Comparison of ENCODE assay signal across 11 mouse cellular contexts in the genomic region with DNA sequence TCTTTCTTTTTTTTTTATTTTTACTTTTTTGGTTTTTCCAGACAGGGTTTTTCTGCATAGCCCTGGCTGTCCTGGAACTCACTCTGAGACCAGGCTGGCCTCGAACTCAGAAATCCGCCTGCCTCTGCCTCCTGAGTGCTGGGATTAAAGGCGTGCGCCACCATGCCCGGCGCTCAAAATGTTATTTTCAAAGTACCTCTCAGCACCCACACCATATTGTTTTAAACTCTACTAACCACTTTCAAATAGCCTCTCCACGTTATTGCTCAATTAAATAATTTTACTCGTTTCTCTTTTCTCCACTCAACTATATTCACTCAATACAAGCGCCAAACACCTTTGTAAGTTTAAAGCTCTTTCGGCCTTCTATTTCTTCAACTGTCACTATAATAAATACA. TPM values are rescaled to one million over a fixed set of nuclear protein-coding genes. Genes with fewer than 3 reads are reported as not detected.
DNase-seq lines count a peak whose midpoint lies in the region; ATAC-seq and TF ChIP-seq lines count a peak whose summit lies in the region.
"Not testable (repeated sequence)": the region's sequence is repeated elsewhere in the genome, so short reads cannot be mapped to it uniquely, and the experiment has no call there.
"Had no signal": no experiment of that assay in that cellular context is flagged by ENCODE, and none has a peak within 500 bp of the region (broad histone marks: within the 10 kb centered on the region; RNA-seq: fewer than 3 reads in every experiment).

No protein-coding gene starts in this region.

- not testable (repeated sequence) for TF ChIP-seq POLR2A in myocyte (IDR thresholded peaks at IDR 0.05; ENCODE audit: insufficient read length, low read depth); thymus, adult 2 months (IDR thresholded peaks at IDR 0.05; ENCODE audit: control insufficient read depth, extremely low read depth, insufficient read depth, low read length, poor library complexity)

- peaks cover 27% of the 10 kb centered on the region for H3K4me1 ChIP-seq in G1E (ENCODE audit: insufficient read depth, low read depth, low read length)
- H3K4me1 ChIP-seq in embryonic facial prominence, embryonic 15.5 days; hindbrain, embryonic 16.5 days (ENCODE audit: control insufficient read depth, insufficient read depth, low read depth, low read length); limb, embryonic 11.5 days (ENCODE audit: control insufficient read depth, insufficient read depth, low read length); lung, embryonic 14.5 days (ENCODE audit: insufficient read depth); thymus, adult 2 months (replicated peaks; ENCODE audit: control insufficient read depth, insufficient read depth, low read length): not testable (repeated sequence)
- peaks cover 23% of the 10 kb centered on the region for H3K4me1 ChIP-seq in heart, embryonic 10.5 days

- not testable (repeated sequence) for H3K9me3 ChIP-seq in G1E (replicated peaks); embryonic facial prominence, embryonic 15.5 days (replicated peaks); heart, embryonic 10.5 days; hindbrain, embryonic 16.5 days (ENCODE audit: control insufficient read depth, low read length); limb, embryonic 11.5 days (ENCODE audit: control insufficient read depth, low read length); lung, embryonic 14.5 days (ENCODE audit: low read depth, low read length)

- not testable (repeated sequence) for DNase-seq in G1E (ENCODE audit: low spot score); heart, embryonic 10.5 days (ENCODE audit: low spot score); limb, embryonic 11.5 days (ENCODE audit: low spot score); lung, embryonic 14.5 days; thymus, adult 2 months

- peak overlapping the region; percentile 98 for H3K27ac ChIP-seq in embryonic facial prominence, embryonic 15.5 days (replicated peaks)
- H3K27ac ChIP-seq in heart, embryonic 10.5 days = peak overlapping the region; percentile 96
- peak overlapping the region; percentile 98 for H3K27ac ChIP-seq in hindbrain, embryonic 16.5 days (ENCODE audit: low read depth, low read length)
- H3K27ac ChIP-seq in limb, embryonic 11.5 days (replicated peaks; ENCODE audit: low read depth, low read length) = not testable (repeated sequence)
- H3K27ac ChIP-seq in lung, embryonic 14.5 days (ENCODE audit: low read depth) = peak overlapping the region; percentile 99
- H3K27ac ChIP-seq in thymus, adult 2 months (ENCODE audit: control insufficient read depth, insufficient read depth, low read length) = peak overlapping the region; percentile 26

- peak overlapping the region; percentile 93 for H3ac ChIP-seq in myocyte (ENCODE audit: control insufficient read depth, insufficient read length)

- not testable (repeated sequence) for ATAC-seq in G1E (ENCODE audit: extremely low read depth, insufficient number of reproducible peaks, low FRiP score, poor library complexity, severe bottlenecking); embryonic facial prominence, embryonic 15.5 days (ENCODE audit: insufficient number of reproducible peaks, low FRiP score, low TSS enrichment, low read depth); hindbrain, embryonic 16.5 days; limb, embryonic 11.5 days (ENCODE audit: insufficient number of reproducible peaks, low FRiP score, low TSS enrichment, low read depth); lung, embryonic 14.5 days (ENCODE audit: insufficient read depth)

- peak overlapping the region; percentile 98 for H3K4me3 ChIP-seq in G1E (ENCODE audit: low read depth, low read length)
- peak overlapping the region; percentile 87 for H3K4me3 ChIP-seq in embryonic facial prominence, embryonic 15.5 days (replicated peaks)
- H3K4me3 ChIP-seq in heart, embryonic 10.5 days = peak overlapping the region; percentile 97
- peak overlapping the region; percentile 86 for H3K4me3 ChIP-seq in hindbrain, embryonic 16.5 days (ENCODE audit: low read length)
- peak overlapping the region; percentile 95 for H3K4me3 ChIP-seq in limb, embryonic 11.5 days (ENCODE audit: low read depth, low read length)
- H3K4me3 ChIP-seq in lung, embryonic 14.5 days (ENCODE audit: low read depth, low read length) = peak overlapping the region; percentile 92
- peak overlapping the region; percentile 86 for H3K4me3 ChIP-seq in myocyte
- not testable (repeated sequence) for H3K4me3 ChIP-seq in thymus, adult 2 months (ENCODE audit: control insufficient read depth, insufficient read depth, low read length)

- WGBS in embryonic facial prominence, embryonic 15.5 days = 83% methylated on average over 10 of the region's 10 CpGs
- 73% methylated on average over 10 of the region's 10 CpGs for WGBS in heart, embryonic 10.5 days
- WGBS in hindbrain, embryonic 16.5 days = 83% methylated on average over 10 of the region's 10 CpGs
- 86% methylated on average over 10 of the region's 10 CpGs for WGBS in limb, embryonic 11.5 days
- WGBS in lung, embryonic 14.5 days = 77% methylated on average over 10 of the region's 10 CpGs
- 81% methylated on average over 10 of the region's 10 CpGs for whole genome bisulfite sequencing in thymus, adult 2 months

- peak overlapping the region; percentile 86 for H3K9ac ChIP-seq in embryonic facial prominence, embryonic 15.5 days
- peak overlapping the region; percentile 98 for H3K9ac ChIP-seq in hindbrain, embryonic 16.5 days (ENCODE audit: low read depth, low read length)
- H3K9ac ChIP-seq in limb, embryonic 11.5 days (ENCODE audit: low read length) = peak overlapping the region; percentile 96; the same call in 1 of the 2 replicates
- peak overlapping the region; percentile 97 for H3K9ac ChIP-seq in lung, embryonic 14.5 days

- H3K79me2 ChIP-seq in myocyte (ENCODE audit: control insufficient read depth, insufficient read depth) = peaks cover 36% of the 10 kb centered on the region

- TF ChIP-seq CTCF in G1E (IDR thresholded peaks at IDR 0.05; ENCODE audit: low read depth, low read length); lung, embryonic 14.5 days (IDR thresholded peaks at IDR 0.05; ENCODE audit: low read depth); thymus, adult 2 months (IDR thresholded peaks at IDR 0.05; ENCODE audit: borderline replicate concordance, control insufficient read depth, extremely low read depth, insufficient read depth, low read length, poor library complexity): not testable (repeated sequence)

- not testable (repeated sequence) for H3K36me3 ChIP-seq in G1E (replicated peaks); embryonic facial prominence, embryonic 15.5 days; heart, embryonic 10.5 days; hindbrain, embryonic 16.5 days (ENCODE audit: control insufficient read depth, insufficient read depth, low read length); limb, embryonic 11.5 days (ENCODE audit: control insufficient read depth, insufficient read depth, low read length); lung, embryonic 14.5 days (ENCODE audit: insufficient read depth); myocyte (ENCODE audit: control insufficient read depth, insufficient read depth); thymus, adult 2 months (ENCODE audit: control insufficient read depth, insufficient read depth, low read length)

- peak overlapping the region; percentile 57 for H3K4me2 ChIP-seq in embryonic facial prominence, embryonic 15.5 days (replicated peaks)
- H3K4me2 ChIP-seq in hindbrain, embryonic 16.5 days (ENCODE audit: low read length) = peak overlapping the region; percentile 73
- H3K4me2 ChIP-seq in limb, embryonic 11.5 days (ENCODE audit: low read depth, severe bottlenecking) = peak overlapping the region; percentile 66
- peak overlapping the region; percentile 82 for H3K4me2 ChIP-seq in lung, embryonic 14.5 days
- H3K4me2 ChIP-seq in myocyte (ENCODE audit: low read depth) = peak overlapping the region; percentile 97

- not testable (repeated sequence) for H3K27me3 ChIP-seq in G1E (ENCODE audit: insufficient read depth, low read length); embryonic facial prominence, embryonic 15.5 days; heart, embryonic 10.5 days (ENCODE audit: insufficient read depth, poor library complexity, severe bottlenecking); hindbrain, embryonic 16.5 days (replicated peaks; ENCODE audit: control insufficient read depth, insufficient read depth, low read length); limb, embryonic 11.5 days (ENCODE audit: control insufficient read depth, insufficient read depth, low read length); lung, embryonic 14.5 days (ENCODE audit: insufficient read depth, low read length); myocyte (ENCODE audit: control insufficient read depth, insufficient read depth, insufficient read length); thymus, adult 2 months (ENCODE audit: control insufficient read depth, insufficient read depth, low read length)

RNA-seq across cellular contexts. Expression of a gene that starts 0.9 kb away (rescaled TPM):
- 40.1 and 52.3 TPM in 2 replicates for total RNA-seq in G1E (2014; fragmentation: Nextera tagmentation)
- 61.6 and 64.6 TPM in 2 replicates for total RNA-seq in G1E (2017)
- polyA plus RNA-seq in G1E (2012) = 9.2 and 10.6 TPM in 2 replicates
- 142 and 154 TPM in 2 replicates for polyA plus RNA-seq in embryonic facial prominence, embryonic 15.5 days (2015; fragmentation: Nextera tagmentation; extraction: Ambion mirVana)
- 99.0 and 106 TPM in 2 replicates for polyA plus RNA-seq in heart, embryonic 10.5 days (2016; fragmentation: Nextera tagmentation; extraction: Ambion mirVana)
- polyA plus RNA-seq in hindbrain, embryonic 16.5 days (2015; fragmentation: Nextera tagmentation; extraction: Ambion mirVana) = 197 and 207 TPM in 2 replicates
- 75.6 and 80.5 TPM in 2 replicates for polyA plus RNA-seq in limb, embryonic 11.5 days (2014; fragmentation: Nextera tagmentation; extraction: Ambion mirVana)
- 83.0 and 91.2 TPM in 2 replicates for polyA plus RNA-seq in lung, embryonic 14.5 days (2014; fragmentation: Nextera tagmentation; extraction: Ambion mirVana)
- polyA plus RNA-seq in myocyte (2012; fragmentation: generic; extraction: Trizol) = 83.3 TPM
- polyA plus RNA-seq in thymus, adult 2 months (2012; rRNA removed) = 101 and 110 TPM in 2 replicates

RNA-seq across cellular contexts. Expression of a gene that starts 1.0 kb away (rescaled TPM):
- total RNA-seq in G1E (2014; fragmentation: Nextera tagmentation) (128 and 149 TPM in 2 replicates), G1E (2017) (31.5 and 42.8 TPM in 2 replicates)
- polyA plus RNA-seq in G1E (2012) (112 and 146 TPM in 2 replicates), myocyte (2012; fragmentation: generic; extraction: Trizol) (95.3 TPM)
- polyA plus RNA-seq in embryonic facial prominence, embryonic 15.5 days (2015; fragmentation: Nextera tagmentation; extraction: Ambion mirVana) = 172 and 181 TPM in 2 replicates
- 170 and 199 TPM in 2 replicates for polyA plus RNA-seq in heart, embryonic 10.5 days (2016; fragmentation: Nextera tagmentation; extraction: Ambion mirVana)
- polyA plus RNA-seq in hindbrain, embryonic 16.5 days (2015; fragmentation: Nextera tagmentation; extraction: Ambion mirVana) = 183 and 199 TPM in 2 replicates
- 167 and 172 TPM in 2 replicates for polyA plus RNA-seq in limb, embryonic 11.5 days (2014; fragmentation: Nextera tagmentation; extraction: Ambion mirVana)
- polyA plus RNA-seq in lung, embryonic 14.5 days (2014; fragmentation: Nextera tagmentation; extraction: Ambion mirVana) = 132 TPM in 2 replicates
- 19.6 and 21.7 TPM in 2 replicates for polyA plus RNA-seq in thymus, adult 2 months (2012; rRNA removed)

RNA-seq across cellular contexts. Expression of a gene that starts 43.4 kb away (rescaled TPM):
- total RNA-seq in G1E (2014; fragmentation: Nextera tagmentation) (not detected in 2 replicates), G1E (2017) (not detected in 2 replicates)
- polyA plus RNA-seq in G1E (2012) (11.5 and 17.8 TPM in 2 replicates), myocyte (2012; fragmentation: generic; extraction: Trizol) (not detected)
- 1.4 TPM in 1 of 2 replicates, not detected in the other for polyA plus RNA-seq in embryonic facial prominence, embryonic 15.5 days (2015; fragmentation: Nextera tagmentation; extraction: Ambion mirVana)
- not detected in 2 replicates for polyA plus RNA-seq in heart, embryonic 10.5 days (2016; fragmentation: Nextera tagmentation; extraction: Ambion mirVana)
- not detected in 2 replicates for polyA plus RNA-seq in hindbrain, embryonic 16.5 days (2015; fragmentation: Nextera tagmentation; extraction: Ambion mirVana)
- not detected in 2 replicates for polyA plus RNA-seq in limb, embryonic 11.5 days (2014; fragmentation: Nextera tagmentation; extraction: Ambion mirVana)
- polyA plus RNA-seq in lung, embryonic 14.5 days (2014; fragmentation: Nextera tagmentation; extraction: Ambion mirVana) = not detected in 2 replicates
- polyA plus RNA-seq in thymus, adult 2 months (2012; rRNA removed) = not detected in 2 replicates
- polyA plus RNA-seq: CD4-positive, CD25-positive, alpha-beta regulatory T cell, adult 4 months; gonadal fat pad, adult 2 months; urinary bladder, adult 2 months had no signal
